Mouse (Mus musculus): ENCODE data around the gene Dtnb.

DNA sequence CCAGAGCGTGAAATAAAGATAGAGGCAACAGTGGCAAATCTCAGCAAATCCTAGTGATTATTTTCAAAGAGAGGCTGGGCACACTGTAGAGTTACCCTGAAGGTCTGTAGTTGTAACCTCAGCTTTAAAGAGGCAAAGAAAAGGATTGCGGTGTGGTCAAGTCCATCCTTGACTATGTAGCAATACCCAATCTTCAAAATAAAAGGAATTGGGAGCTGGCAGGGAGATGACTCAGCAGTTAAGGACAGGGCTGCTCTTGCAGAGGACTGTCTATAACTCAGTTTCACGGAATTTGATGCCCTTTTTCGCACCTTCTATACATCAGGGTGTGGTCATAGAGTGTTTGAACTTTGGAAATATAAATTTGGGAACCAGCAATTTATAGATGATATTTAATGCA is 128.3 kb downstream of the Dtnb start:
- TF ChIP-seq POLR2A (IDR thresholded peaks at IDR 0.05; ENCODE audit: borderline replicate concordance, low read depth, low read length) (no peak), CTCF (IDR thresholded peaks at IDR 0.05; ENCODE audit: low read depth, low read length) (no peak)

All from bone marrow macrophage, adult 2 months (primary cell).